Mouse (Mus musculus): ENCODE data around the gene Cmtm8. TPM values are rescaled to one million over a fixed set of nuclear protein-coding genes. Genes with fewer than 3 reads are reported as not detected.
A peak's percentile ranks its signal among the peaks of the same experiment; 100 is the strongest.

Gene Cmtm8
- polyA plus RNA-seq, 1 experiment from 2014 or later = 66.5 TPM

DNA sequence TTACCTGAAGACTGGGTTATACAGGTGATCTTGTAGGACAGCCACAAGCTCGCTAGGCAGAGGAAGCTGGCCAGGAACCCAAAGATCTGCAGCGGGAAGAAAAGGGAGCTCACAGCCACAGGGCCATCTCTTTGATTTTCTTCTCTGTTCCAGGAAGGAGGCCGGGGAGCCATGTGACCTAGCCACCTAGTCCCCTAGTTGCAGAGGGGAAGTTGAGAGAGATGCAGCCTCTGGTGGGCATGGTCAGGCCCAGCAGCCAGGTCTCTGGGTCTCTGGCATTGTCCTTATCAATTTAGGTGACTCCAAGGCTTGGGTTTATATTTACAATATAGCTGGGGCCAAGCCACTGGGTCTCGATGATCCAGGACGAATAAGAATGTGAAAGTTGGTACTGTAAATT, 85.2 kb downstream of the Cmtm8 start:
- DNase-seq (ENCODE audit: low spot score) = no peak
- no peak for ATAC-seq (ENCODE audit: low FRiP score, low TSS enrichment)
- WGBS = 74% methylated on average over 5 of the region's 5 CpGs
- Histone ChIP-seq H3K9ac (ENCODE audit: low read length) (no peak overlapping the region), H3K4me1 (replicated peaks; ENCODE audit: control insufficient read depth, insufficient read depth) (no peaks in the 10 kb centered on the region), H3K4me2 (replicated peaks; ENCODE audit: low read depth) (no peak overlapping the region), H3K27me3 (ENCODE audit: control insufficient read depth, insufficient read depth, low read length) (no peaks in the 10 kb centered on the region), H3K27ac (replicated peaks) (no peak overlapping the region), H3K36me3 (ENCODE audit: control insufficient read depth, insufficient read depth, low read length) (peaks cover 10% of the 10 kb centered on the region; the same call in 1 of the 2 replicates), H3K9me3 (ENCODE audit: control insufficient read depth, low read length) (no peaks in the 10 kb centered on the region), H3K4me3 (ENCODE audit: low read depth, low read length) (no peak overlapping the region)
- TF ChIP-seq CTCF (IDR thresholded peaks at IDR 0.05; ENCODE audit: low read depth) = no peak
- no peak for TF ChIP-seq EP300 (optimal IDR thresholded peaks at IDR 0.05)

DNA sequence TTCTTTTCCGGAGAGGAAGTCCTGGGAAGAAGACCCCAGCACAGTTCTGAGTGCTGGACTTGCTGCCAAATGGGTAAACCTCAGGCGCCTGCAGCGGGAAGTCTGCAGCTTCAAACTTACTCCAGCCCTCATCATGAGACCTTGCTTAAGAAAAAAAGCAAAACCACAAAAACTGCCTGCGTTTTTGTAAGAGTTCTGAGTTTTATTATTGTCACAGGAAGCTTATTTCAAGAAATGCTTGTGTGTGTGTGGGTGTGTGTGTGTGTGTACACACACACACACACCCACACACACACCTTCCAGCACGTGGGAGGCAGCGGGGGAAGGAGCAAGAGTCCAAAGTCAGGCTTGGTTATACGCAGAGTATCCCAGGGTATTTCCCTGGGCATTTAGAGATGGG, 85.7 kb downstream of the Cmtm8 start:
- H3K4me2 ChIP-seq (replicated peaks; ENCODE audit: low read depth) = no peak overlapping the region
- H3K27ac ChIP-seq (replicated peaks) = no peak overlapping the region
- no peaks in the 10 kb centered on the region for H3K4me1 ChIP-seq (replicated peaks; ENCODE audit: control insufficient read depth, insufficient read depth)
- no peak for TF ChIP-seq CTCF (IDR thresholded peaks at IDR 0.05; ENCODE audit: low read depth)
- TF ChIP-seq EP300 (optimal IDR thresholded peaks at IDR 0.05) = no peak
- no peak for DNase-seq (ENCODE audit: low spot score)
- peaks cover 10% of the 10 kb centered on the region; the same call in 1 of the 2 replicates for H3K36me3 ChIP-seq (ENCODE audit: control insufficient read depth, insufficient read depth, low read length)
- H3K9me3 ChIP-seq (ENCODE audit: control insufficient read depth, low read length) = no peaks in the 10 kb centered on the region
- no peak for ATAC-seq (ENCODE audit: low FRiP score, low TSS enrichment)
- 76% methylated on average over 7 of the region's 7 CpGs for WGBS
- no peak overlapping the region for H3K4me3 ChIP-seq (ENCODE audit: low read depth, low read length)
- H3K27me3 ChIP-seq (ENCODE audit: control insufficient read depth, insufficient read depth, low read length) = no peaks in the 10 kb centered on the region
- H3K9ac ChIP-seq (ENCODE audit: low read length) = no peak overlapping the region

DNA sequence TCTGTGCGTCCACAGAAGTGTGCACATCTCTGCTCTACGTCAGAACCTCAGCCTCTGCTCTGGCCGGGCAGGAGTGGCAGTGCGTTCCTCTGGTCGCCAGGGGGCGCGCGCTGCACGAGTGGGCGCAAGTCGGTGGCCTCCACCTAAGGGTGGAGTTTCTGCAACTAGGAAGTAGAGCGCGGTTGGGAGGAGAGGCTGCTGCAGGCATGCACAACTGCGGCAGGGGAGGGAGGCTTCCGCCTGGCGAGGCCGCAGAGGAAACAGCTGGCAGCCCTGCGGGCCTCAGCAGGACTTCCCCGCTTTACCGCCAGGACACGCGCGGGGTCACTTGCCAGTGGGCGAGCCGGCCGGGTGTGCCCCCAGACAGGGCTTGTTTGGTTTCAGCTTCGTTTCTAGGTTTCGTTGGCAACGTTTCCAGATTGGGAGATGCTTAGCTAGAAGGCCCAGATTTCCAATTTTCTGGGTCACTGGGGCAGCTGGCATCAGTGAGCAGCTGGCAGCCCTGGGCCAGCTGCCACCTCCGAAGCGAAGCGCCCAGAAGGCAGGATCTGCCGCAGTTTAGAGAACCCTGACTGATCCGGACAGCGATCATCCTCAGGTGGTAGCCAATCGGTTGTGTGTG, 91.0 kb downstream of the Cmtm8 start:
- H3K27ac ChIP-seq (replicated peaks) = peak overlapping the region; percentile 76; the same call in 1 of the 2 replicates
- H3K4me1 ChIP-seq (replicated peaks; ENCODE audit: control insufficient read depth, insufficient read depth) = no peaks in the 10 kb centered on the region
- H3K4me2 ChIP-seq (replicated peaks; ENCODE audit: low read depth) = peak overlapping the region; percentile 72
- no peaks in the 10 kb centered on the region for H3K27me3 ChIP-seq (ENCODE audit: control insufficient read depth, insufficient read depth, low read length)
- H3K9ac ChIP-seq (ENCODE audit: low read length) = peak overlapping the region; percentile 71
- H3K9me3 ChIP-seq (ENCODE audit: control insufficient read depth, low read length) = no peaks in the 10 kb centered on the region
- WGBS = 7% methylated on average over 36 of the region's 36 CpGs
- TF ChIP-seq EP300 (optimal IDR thresholded peaks at IDR 0.05) = no peak
- TF ChIP-seq CTCF (IDR thresholded peaks at IDR 0.05; ENCODE audit: low read depth) = peak; percentile 100
- H3K4me3 ChIP-seq (ENCODE audit: low read depth, low read length) = peak overlapping the region; percentile 58
- DNase-seq (ENCODE audit: low spot score) (peak; percentile 93), ATAC-seq (ENCODE audit: low FRiP score, low TSS enrichment) (peak; percentile 95)
- peaks cover 3% of the 10 kb centered on the region; the same call in 1 of the 2 replicates for H3K36me3 ChIP-seq (ENCODE audit: control insufficient read depth, insufficient read depth, low read length)

DNA sequence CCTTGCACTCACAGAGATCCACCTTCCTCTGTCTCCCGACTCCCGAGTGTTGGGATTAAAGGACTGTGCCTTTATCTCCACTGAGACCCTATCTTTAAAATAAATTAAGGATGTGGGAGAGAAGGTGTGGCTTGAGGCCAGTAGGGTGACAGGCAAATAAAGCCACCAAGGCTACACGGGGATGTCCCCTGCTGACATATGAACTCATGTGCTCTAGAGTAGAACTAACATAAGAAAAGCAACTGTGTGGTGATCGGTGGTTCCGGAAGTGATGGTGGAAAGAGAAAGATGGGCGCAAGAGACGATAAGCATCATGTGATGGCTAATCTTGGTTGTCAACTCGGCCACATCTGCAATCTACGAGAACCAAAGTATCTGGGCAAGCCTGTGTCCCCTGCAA, 91.6 kb downstream of the Cmtm8 start:
- Histone ChIP-seq H3K27me3 (ENCODE audit: control insufficient read depth, insufficient read depth, low read length) (no peaks in the 10 kb centered on the region), H3K4me2 (replicated peaks; ENCODE audit: low read depth) (no peak overlapping the region), H3K4me1 (replicated peaks; ENCODE audit: control insufficient read depth, insufficient read depth) (no peaks in the 10 kb centered on the region), H3K4me3 (ENCODE audit: low read depth, low read length) (no peak overlapping the region), H3K9ac (ENCODE audit: low read length) (0 out of 2 replicates have a peak overlapping the region, but pooled peaks have one; percentile 18), H3K9me3 (ENCODE audit: control insufficient read depth, low read length) (no peaks in the 10 kb centered on the region), H3K36me3 (ENCODE audit: control insufficient read depth, insufficient read depth, low read length) (peaks cover 5% of the 10 kb centered on the region; the same call in 1 of the 2 replicates), H3K27ac (replicated peaks) (no peak overlapping the region)
- DNase-seq (ENCODE audit: low spot score) (no peak), ATAC-seq (ENCODE audit: low FRiP score, low TSS enrichment) (0 out of 2 replicates have a peak, but pooled peaks have one; percentile 5)
- 69% methylated on average over 9 of the region's 9 CpGs for WGBS
- no peak for TF ChIP-seq CTCF (IDR thresholded peaks at IDR 0.05; ENCODE audit: low read depth)
- no peak for TF ChIP-seq EP300 (optimal IDR thresholded peaks at IDR 0.05)

DNA sequence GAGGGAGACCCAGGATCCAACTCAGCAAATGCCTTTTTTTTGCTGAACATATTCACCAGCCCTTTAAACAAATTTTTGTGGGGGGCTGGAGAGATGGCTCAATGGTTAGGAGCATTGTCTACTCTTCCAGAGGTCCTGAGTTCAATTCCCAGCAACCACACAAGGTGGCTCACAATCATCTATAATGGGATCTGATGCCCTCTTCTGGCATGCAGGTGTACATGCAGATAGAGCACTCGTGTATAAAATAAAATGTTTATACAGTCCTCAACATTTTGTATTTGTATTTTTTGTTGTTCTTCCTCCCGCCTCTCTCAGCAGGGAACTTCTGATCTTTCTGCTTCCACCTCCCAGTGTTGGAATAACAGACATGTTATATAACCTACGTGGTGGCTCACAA, 92.4 kb downstream of the Cmtm8 start:
- no peaks in the 10 kb centered on the region for H3K9me3 ChIP-seq (ENCODE audit: control insufficient read depth, low read length)
- no peaks in the 10 kb centered on the region for H3K4me1 ChIP-seq (replicated peaks; ENCODE audit: control insufficient read depth, insufficient read depth)
- no peaks in the 10 kb centered on the region for H3K27me3 ChIP-seq (ENCODE audit: control insufficient read depth, insufficient read depth, low read length)
- WGBS = 83% methylated on average over 3 of the region's 3 CpGs
- DNase-seq (ENCODE audit: low spot score) (no peak), ATAC-seq (ENCODE audit: low FRiP score, low TSS enrichment) (no peak)
- no peak overlapping the region for H3K9ac ChIP-seq (ENCODE audit: low read length)
- no peak overlapping the region for H3K27ac ChIP-seq (replicated peaks)
- TF ChIP-seq CTCF (IDR thresholded peaks at IDR 0.05; ENCODE audit: low read depth) (peak; percentile 53), EP300 (optimal IDR thresholded peaks at IDR 0.05) (no peak)
- H3K4me2 ChIP-seq (replicated peaks; ENCODE audit: low read depth) = no peak overlapping the region
- no peak overlapping the region for H3K4me3 ChIP-seq (ENCODE audit: low read depth, low read length)
- peaks cover 5% of the 10 kb centered on the region; the same call in 1 of the 2 replicates for H3K36me3 ChIP-seq (ENCODE audit: control insufficient read depth, insufficient read depth, low read length)

DNA sequence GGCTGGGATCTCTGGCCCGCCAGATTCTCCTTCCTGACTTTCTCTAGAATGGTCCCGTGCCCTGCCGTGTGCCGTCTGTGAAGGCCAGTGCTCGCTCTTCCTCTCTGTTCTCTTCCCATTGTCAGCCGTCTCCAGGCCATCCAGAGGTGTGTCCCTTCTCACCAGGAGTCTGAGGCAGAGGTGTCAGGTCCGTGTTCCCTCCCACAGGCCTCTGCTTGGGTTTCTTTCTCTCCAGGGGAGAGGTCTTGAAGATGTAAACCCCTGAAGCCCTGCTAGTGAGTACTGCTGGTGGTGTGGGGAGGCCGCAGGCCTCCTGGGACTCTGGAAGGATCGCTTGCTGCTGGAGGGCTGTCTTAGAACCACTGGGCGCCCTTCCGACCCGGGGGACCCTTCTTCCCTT, 96.5 kb downstream of the Cmtm8 start:
- Histone ChIP-seq H3K4me1 (replicated peaks; ENCODE audit: control insufficient read depth, insufficient read depth) (no peaks in the 10 kb centered on the region), H3K4me3 (ENCODE audit: low read depth, low read length) (no peak overlapping the region), H3K27ac (replicated peaks) (no peak overlapping the region), H3K9me3 (ENCODE audit: control insufficient read depth, low read length) (no peaks in the 10 kb centered on the region), H3K9ac (ENCODE audit: low read length) (no peak overlapping the region), H3K4me2 (replicated peaks; ENCODE audit: low read depth) (no peak overlapping the region), H3K36me3 (ENCODE audit: control insufficient read depth, insufficient read depth, low read length) (peaks cover 7% of the 10 kb centered on the region; the same call in 1 of the 2 replicates), H3K27me3 (ENCODE audit: control insufficient read depth, insufficient read depth, low read length) (no peaks in the 10 kb centered on the region)
- WGBS = 81% methylated on average over 12 of the region's 12 CpGs
- ATAC-seq (ENCODE audit: low FRiP score, low TSS enrichment) (no peak), DNase-seq (ENCODE audit: low spot score) (no peak)
- TF ChIP-seq CTCF (IDR thresholded peaks at IDR 0.05; ENCODE audit: low read depth) (no peak), EP300 (optimal IDR thresholded peaks at IDR 0.05) (no peak)
